Mouse (Mus musculus) MEL (cell line): ENCODE measurements around the gene Olfr1226.

Experiments
- MAX ChIP-seq: IDR thresholded peaks from 2 replicates; pipeline ENCODE4 v1.6.1; 2011; ENCODE audit warnings: low read length, improper control_type of control experiment
- MYC ChIP-seq: IDR thresholded peaks from 2 replicates; pipeline ENCODE4 v1.6.1; 2011; ENCODE audit warnings: low read depth, mild to moderate bottlenecking, low read length, improper control_type of control experiment, moderate library complexity
- POLR2A ChIP-seq, 2 experiments: IDR thresholded peaks; 2 replicates each; pipeline ENCODE4 v1.6.1; 2011 to 2012; ENCODE audit warnings: low read length in 2 of 2, mild to moderate bottlenecking in 2 of 2, control low read depth in 1 of 2, improper control_type of control experiment in 1 of 2, low read depth in 1 of 2, moderate library complexity in 1 of 2; ENCODE audit not compliant: control insufficient read depth in 1 of 2, insufficient read depth in 1 of 2, poor library complexity in 1 of 2
- SIN3A ChIP-seq: IDR thresholded peaks from 2 replicates; pipeline ENCODE4 v1.6.1; 2012; ENCODE audit warnings: low read length, improper control_type of control experiment, inconsistent platforms
- TBP ChIP-seq: IDR thresholded peaks from 2 replicates; pipeline ENCODE4 v1.8.0; 2011; ENCODE audit warnings: low read depth, low read length, improper control_type of control experiment

DNA sequence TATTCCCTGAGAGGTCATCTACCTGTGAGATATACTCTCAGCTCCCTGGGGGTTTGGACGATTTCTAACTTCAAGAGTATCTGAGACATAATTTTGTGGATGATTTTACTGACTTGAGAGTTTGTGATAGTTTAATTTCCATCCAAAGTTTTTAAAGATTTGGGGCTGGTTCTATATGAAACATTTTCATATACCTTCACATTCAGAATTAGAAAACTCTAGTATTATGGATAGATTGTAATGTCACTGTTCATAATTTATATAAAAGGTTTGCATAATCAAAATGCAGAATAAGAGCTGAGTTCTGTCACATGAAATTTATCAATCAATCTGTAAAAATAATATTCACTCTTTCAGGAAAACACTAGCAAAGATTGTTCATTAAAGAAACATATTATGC, 48.4 kb downstream of the Olfr1226 start, which contains the start of gene Olfr1223:
- TF ChIP-seq MYC (no peak), SIN3A (no peak), MAX (no peak), POLR2A (IDR thresholded peaks at IDR 0.05; ENCODE audit: control insufficient read depth in 1 of 2, insufficient read depth in 1 of 2, low read depth in 1 of 2, low read length in 2 of 2, poor library complexity in 1 of 2) (no peak), TBP (no peak)
